Mouse (Mus musculus) brain, embryonic 14.5 days (tissue): ENCODE data around the gene Pde4d.

ENCODE experiments used
- CTCF ChIP-seq: fragments of 200-500 bp; IDR thresholded peaks from 2 replicates; pipeline ENCODE4 v1.5.1; 2012; ENCODE audit warnings: inconsistent platforms, mild to moderate bottlenecking, moderate library complexity, borderline replicate concordance; ENCODE audit not compliant: insufficient read depth, insufficient read length; ENCODE audit errors: extremely low read depth
- POLR2A ChIP-seq: fragments of 200-500 bp; IDR thresholded peaks from 2 replicates; pipeline ENCODE4 v1.6.1; 2012; ENCODE audit warnings: mild to moderate bottlenecking, inconsistent platforms, borderline replicate concordance; ENCODE audit not compliant: poor library complexity, insufficient read depth, insufficient read length, severe bottlenecking; ENCODE audit errors: extremely low read depth

GRCm38 (mm10) chr13:109732655-109733376 is 1283.1 kb downstream of the Pde4d start:
- TF ChIP-seq CTCF (no peak), POLR2A (no peak)
